Mouse (Mus musculus) bone marrow, adult 2 months (tissue): ENCODE measurements around the gene Rplp2.
A peak's percentile ranks its signal among the peaks of the same experiment; 100 is the strongest.

Source experiments
- CTCF ChIP-seq: fragments of 200-500 bp; IDR thresholded peaks from 2 replicates; pipeline ENCODE4 v1.5.1; 2011; ENCODE audit warnings: low read length, control low read depth; ENCODE audit not compliant: control insufficient read depth, insufficient read depth
- POLR2A ChIP-seq: fragments of 200-500 bp; IDR thresholded peaks from 2 replicates; pipeline ENCODE4 v1.6.1; 2011; ENCODE audit warnings: low read depth, mild to moderate bottlenecking, control low read depth, low read length, borderline replicate concordance; ENCODE audit not compliant: control insufficient read depth

GRCm38 (mm10) chr7:141491151-141491550, 44.0 kb downstream of the Rplp2 start:
- peak; percentile 31 for TF ChIP-seq CTCF
- no peak for TF ChIP-seq POLR2A
